Mouse (Mus musculus) left cerebral cortex, postnatal 10 days (tissue): ENCODE measurements at regions not wholly inside any gene's neighbourhood (a gene's known extent, or its start where the extent isn't known, plus 50 kb on each side); places are given as distances from the start of the nearest gene placed in this dataset.

ENCODE experiments used
- DNase-seq, 2 experiments: peaks; one replicate each; pipeline ENCODE4 v3.0.0; 2021 to 2022; ENCODE audit warnings: low spot score in 2 of 2, mixed read lengths in 1 of 2; ENCODE audit errors: extremely low spot score in 1 of 2
- intact Hi-C: fragments of 180-260 bp; cut with DNase I; formaldehyde crosslinking; loops from one replicate; pipeline ENCODE4 v1.15.1; 2025

- no peak for DNase-seq
- intact Hi-C loops: no loop called here
Measured at GRCm38 (mm10) chr8:90463708-90464107, 115.6 kb upstream of the Tox3 start.

DNA sequence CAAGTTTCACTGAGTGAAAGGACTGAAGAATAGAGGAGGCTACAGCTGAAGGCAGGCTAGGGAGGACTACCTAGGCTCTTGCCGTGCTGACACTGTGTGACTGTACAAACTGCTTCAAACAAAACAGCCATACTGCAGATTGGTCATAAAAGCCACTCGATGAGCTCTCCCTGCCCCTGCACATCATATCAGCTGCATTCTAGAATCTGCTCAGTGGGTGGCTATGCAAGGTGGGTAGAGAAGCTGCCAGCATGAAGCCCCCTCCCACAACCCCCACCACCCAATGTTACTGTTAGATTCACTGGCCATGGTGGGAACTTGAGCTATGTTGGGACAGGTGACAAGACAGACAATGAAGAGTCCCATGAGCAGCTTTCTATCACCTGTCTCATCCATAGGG lies 107.2 kb upstream of the Tox3 start:
- intact Hi-C loops: no loop called here
- DNase-seq: no peak

DNA sequence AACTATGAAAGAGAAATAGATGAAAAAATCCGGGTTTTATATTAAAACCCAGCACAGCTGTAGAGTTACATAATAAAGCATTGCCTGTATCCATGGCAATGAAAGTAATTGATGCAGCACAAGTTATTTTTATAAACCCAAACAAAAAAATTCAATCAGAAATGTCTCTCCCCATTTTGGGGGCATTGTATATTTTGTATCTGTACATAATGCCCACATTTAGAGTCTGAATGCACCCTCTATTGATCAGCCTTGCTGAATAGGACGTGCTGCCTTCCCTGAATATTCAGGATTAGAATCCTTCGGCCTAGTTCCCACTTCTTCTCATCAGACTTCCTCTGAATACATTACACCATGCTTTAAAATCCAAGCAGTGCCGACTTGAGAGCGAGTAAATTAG lies 106.0 kb upstream of the Tox3 start:
- intact Hi-C loops: no loop called here
- peak in 1 of 2 experiments; percentile 19 for DNase-seq

GRCm38 (mm10) chr8:90441058-90441851 lies 93.1 kb upstream of the Tox3 start:
- no peak for DNase-seq
- intact Hi-C loops: no loop called here

DNA sequence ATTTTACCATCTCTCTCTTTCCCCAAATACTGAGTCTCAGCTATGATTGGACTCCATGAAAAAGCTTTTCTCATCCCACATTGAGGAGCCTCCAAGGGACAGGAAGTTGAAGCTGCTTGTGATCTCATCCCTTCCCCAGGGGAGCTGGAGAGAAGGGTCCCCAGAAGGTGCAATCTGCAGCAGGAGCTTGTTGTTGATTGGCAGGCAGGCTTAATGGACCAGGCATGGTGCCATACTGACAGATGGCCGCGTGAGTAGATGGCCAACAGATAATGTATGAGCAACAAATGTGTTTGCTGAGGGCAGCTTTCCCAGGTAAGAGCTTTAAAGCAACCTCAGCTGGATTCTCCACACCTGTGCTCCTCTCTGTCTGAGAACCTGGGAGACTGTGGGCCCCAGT lies 65.9 kb upstream of the Tox3 start:
- no peak for DNase-seq

More for the DNA sequence above, 65.9 kb upstream of the Tox3 start:
- intact Hi-C loops: no loop called here
